Mouse (Mus musculus) testis, adult 2 months (tissue): ENCODE results near the gene Ccnj.

Experiments used
- CTCF ChIP-seq: fragments of 200-500 bp; IDR thresholded peaks from 2 replicates; pipeline ENCODE4 v1.5.1; 2012; ENCODE audit warnings: low read depth, mild to moderate bottlenecking, inconsistent platforms, low read length, moderate library complexity; ENCODE audit not compliant: control insufficient read depth, insufficient read depth, insufficient replicate concordance
- POLR2A ChIP-seq: fragments of 200-500 bp; IDR thresholded peaks from 2 replicates; pipeline ENCODE4 v1.6.1; 2012; ENCODE audit warnings: low read depth, mild to moderate bottlenecking, inconsistent platforms, low read length, moderate library complexity; ENCODE audit not compliant: control insufficient read depth

- TF ChIP-seq POLR2A (no peak), CTCF (no peak)
Observed at GRCm38 (mm10) chr19:40869425-40870105, 38.5 kb downstream of the Ccnj start.
